Mouse (Mus musculus): Measurements from ENCODE around the gene Mapk1ip1. TPM values are rescaled to one million over a fixed set of nuclear protein-coding genes. Genes with fewer than 3 reads are reported as not detected.
A peak's percentile ranks its signal among the peaks of the same experiment; 100 is the strongest.

Mapk1ip1 gene
- polyA plus RNA-seq, 1 experiment, result 96.8 TPM

DNA sequence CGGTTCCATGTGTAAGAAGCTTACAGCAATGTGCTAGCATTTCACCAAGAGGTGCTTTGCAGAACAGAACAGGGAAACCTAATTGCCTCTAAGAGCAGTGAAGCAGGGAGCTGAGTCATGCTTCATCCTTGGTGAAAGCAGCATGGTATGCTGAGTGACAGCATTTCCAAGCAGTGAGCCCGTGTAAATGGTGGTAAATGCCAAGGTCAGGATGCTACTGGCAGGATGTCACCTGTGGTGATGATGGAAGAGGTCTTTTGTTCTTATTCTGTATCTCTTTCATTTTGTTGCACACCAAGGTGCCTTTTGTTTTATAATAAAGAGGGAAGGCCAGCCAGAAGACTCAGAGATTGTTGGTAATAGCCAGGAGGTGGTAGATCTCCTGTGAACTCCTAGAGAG lies 10.6 kb upstream of the Mapk1ip1 start:
- Histone ChIP-seq H3K4me3 (ENCODE audit: insufficient read depth, low read length) (no peak overlapping the region), H3K27ac (ENCODE audit: insufficient read depth, low read length) (no peak overlapping the region), H3K4me1 (ENCODE audit: control insufficient read depth, insufficient read depth, low read length) (peaks cover 7% of the 10 kb centered on the region)
- no peak for TF ChIP-seq CTCF (IDR thresholded peaks at IDR 0.05; ENCODE audit: extremely low read depth, insufficient read depth, low read length)

DNA sequence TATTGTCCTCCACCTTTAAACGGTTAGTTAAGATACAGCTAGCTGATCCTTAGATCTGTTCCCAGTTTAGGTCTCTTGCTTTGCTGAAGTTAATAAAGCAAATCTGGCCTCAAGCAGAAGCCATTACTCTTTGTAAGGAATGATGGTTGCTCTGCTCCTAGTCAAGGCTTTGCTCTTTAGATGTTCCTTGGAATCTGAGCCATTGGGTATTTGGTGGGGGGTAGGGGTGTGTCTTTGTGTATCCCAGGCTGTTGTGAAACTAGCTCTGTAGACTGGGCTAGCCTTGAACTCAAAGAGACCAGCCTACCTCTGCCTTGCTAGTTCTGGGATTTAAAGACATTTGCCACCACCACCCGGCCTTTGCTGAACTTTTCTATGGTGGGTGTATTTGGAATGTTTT lies 8.1 kb upstream of the Mapk1ip1 start:
- Histone ChIP-seq H3K4me1 (ENCODE audit: control insufficient read depth, insufficient read depth, low read length) (peaks cover 14% of the 10 kb centered on the region), H3K27ac (ENCODE audit: insufficient read depth, low read length) (no peak overlapping the region), H3K4me3 (ENCODE audit: insufficient read depth, low read length) (no peak overlapping the region)
- TF ChIP-seq POLR2A (IDR thresholded peaks at IDR 0.05; ENCODE audit: extremely low read depth, insufficient read depth, low read length) (no peak), CTCF (IDR thresholded peaks at IDR 0.05; ENCODE audit: extremely low read depth, insufficient read depth, low read length) (no peak)

DNA sequence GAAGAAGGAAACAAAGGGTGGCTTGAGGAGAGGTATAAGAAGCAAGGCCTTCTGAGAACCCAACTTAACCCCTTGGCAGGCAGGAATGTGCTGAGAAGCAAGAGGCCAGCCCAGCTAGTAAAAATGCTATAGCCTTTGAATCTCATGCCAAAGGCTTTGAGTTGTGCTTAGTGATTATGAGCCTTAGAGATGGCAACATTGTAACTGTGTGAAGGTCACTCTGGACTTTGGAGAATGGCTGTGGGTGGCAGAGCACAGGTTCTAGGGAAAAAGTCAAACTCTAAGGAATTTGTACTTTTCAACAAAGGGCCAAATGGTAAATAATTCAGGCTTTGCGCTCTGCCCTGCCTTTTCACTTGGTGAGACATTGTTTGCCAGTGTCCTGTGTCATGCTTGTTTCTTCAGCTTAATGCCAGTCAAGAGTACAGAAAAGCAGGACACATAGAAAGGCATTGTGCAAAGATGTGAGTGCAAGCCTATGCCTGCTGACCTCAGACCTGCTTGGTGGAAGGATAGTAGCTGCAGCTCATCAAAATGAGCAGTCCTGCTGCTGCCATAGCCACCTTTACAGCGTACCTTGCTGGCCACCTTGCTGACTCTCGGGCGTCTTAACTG lies 7.5 kb upstream of the Mapk1ip1 start:
- no peak overlapping the region for H3K4me3 ChIP-seq (ENCODE audit: insufficient read depth, low read length)
- H3K27ac ChIP-seq (ENCODE audit: insufficient read depth, low read length), result no peak overlapping the region
- peaks cover 14% of the 10 kb centered on the region for H3K4me1 ChIP-seq (ENCODE audit: control insufficient read depth, insufficient read depth, low read length)
- TF ChIP-seq CTCF (IDR thresholded peaks at IDR 0.05; ENCODE audit: extremely low read depth, insufficient read depth, low read length), result no peak
- no peak for TF ChIP-seq POLR2A (IDR thresholded peaks at IDR 0.05; ENCODE audit: extremely low read depth, insufficient read depth, low read length)

DNA sequence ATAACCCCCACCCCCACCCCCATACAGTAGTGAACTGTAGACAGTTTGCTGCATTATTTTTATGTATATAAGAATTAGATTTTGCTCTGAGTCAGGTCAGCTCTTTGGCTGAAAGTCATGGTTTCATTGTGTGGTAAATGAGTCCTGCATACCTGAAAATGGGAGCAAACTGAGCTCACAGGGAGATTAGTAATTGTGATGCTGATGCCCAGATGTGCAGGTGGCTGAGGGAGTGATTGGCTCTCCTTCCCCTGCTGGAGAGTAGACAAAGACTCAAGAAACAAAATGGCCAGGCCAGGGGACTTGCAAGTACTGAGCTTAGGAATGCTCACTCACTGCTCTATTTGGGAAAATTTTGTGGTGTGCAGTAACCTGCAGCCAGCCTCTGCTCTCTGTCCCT lies 4.0 kb upstream of the Mapk1ip1 start:
- TF ChIP-seq CTCF (IDR thresholded peaks at IDR 0.05; ENCODE audit: extremely low read depth, insufficient read depth, low read length) (no peak), POLR2A (IDR thresholded peaks at IDR 0.05; ENCODE audit: extremely low read depth, insufficient read depth, low read length) (no peak)
- Histone ChIP-seq H3K27ac (ENCODE audit: insufficient read depth, low read length) (no peak overlapping the region), H3K4me1 (ENCODE audit: control insufficient read depth, insufficient read depth, low read length) (peaks cover 11% of the 10 kb centered on the region), H3K4me3 (ENCODE audit: insufficient read depth, low read length) (no peak overlapping the region)

DNA sequence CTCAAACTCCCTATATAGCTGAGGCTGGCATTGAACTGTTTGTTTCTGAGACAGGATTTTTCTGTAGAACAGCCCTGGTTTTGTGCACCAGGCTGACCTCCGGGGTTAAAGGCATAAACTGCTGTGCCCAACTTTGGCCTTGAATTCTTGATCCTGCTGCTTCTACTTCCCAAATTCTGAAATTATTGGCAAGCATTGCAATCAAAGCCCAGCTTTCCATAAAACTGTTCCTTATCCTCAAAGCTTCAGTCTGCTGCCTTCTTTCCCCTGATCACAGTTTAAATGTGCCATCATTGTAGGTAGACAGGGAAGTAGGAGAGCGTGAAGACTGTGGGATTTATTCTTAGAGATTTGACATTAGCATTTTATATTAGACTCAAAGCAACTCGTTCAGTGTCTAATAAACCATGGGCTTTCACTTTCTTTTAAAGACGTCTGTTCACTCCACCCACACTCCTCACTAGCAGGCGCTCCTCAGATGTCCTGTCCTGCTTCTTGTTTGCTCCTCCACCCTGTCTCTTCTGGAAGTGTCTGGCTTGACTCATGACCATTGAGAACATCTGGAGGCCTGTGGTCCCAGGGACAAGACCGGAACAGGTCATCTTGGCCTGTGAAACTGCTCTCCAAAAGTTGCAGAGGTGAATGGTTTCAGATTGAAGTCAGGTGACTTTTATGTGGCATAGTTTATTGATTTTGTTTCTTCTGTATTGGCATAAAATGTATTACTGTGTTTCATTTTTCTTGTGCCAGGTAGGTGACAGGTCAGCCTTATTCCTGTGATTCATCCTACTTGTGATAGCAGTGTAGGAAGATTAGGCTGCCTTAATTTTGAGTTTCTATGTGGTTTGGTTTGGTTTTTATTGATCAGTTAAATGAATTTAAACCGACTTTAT lies 2.2 kb upstream of the Mapk1ip1 start:
- peak overlapping the region; percentile 80; the same call in 1 of the 2 replicates for H3K4me3 ChIP-seq (ENCODE audit: insufficient read depth, low read length)
- TF ChIP-seq POLR2A (IDR thresholded peaks at IDR 0.05; ENCODE audit: extremely low read depth, insufficient read depth, low read length) (no peak), CTCF (IDR thresholded peaks at IDR 0.05; ENCODE audit: extremely low read depth, insufficient read depth, low read length) (no peak)
- no peak overlapping the region for H3K27ac ChIP-seq (ENCODE audit: insufficient read depth, low read length)
- peaks cover 18% of the 10 kb centered on the region for H3K4me1 ChIP-seq (ENCODE audit: control insufficient read depth, insufficient read depth, low read length)

DNA sequence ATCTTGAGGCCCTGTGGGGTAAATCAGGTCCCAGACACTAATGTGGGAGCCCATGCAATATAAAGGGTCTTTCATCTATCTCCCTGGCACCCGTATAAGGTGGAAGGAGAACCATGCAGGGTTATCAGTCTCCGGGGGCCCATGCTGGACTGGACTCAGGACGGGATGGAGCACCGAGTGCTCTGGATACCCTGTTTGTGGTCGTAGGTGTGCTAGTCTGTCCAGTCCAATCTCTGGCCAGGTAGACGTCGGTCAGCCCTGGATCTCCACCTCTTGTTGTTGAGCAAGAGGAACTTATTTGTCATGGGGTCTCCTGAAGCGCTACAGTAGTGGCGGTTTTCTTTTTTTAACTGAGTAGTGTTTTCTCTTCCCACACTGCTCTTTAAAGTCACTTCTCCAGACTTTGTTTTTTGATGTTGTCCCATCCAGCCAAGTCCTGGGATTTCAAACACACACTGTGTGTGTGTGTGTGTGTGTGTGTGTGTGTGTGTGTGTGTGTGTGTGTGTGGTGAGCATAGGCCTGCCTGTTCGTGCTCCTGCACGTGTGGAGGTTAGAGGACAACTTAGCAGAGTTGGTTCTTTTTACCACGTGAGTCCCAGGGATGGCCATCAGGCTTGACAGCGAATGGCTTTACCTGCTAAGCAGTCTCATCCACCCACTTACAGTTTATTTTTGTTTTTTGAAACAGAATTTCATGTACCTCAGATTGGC lies 1.4 kb upstream of the Mapk1ip1 start:
- H3K4me1 ChIP-seq (ENCODE audit: control insufficient read depth, insufficient read depth, low read length), result peaks cover 22% of the 10 kb centered on the region
- H3K27ac ChIP-seq (ENCODE audit: insufficient read depth, low read length), result no peak overlapping the region
- H3K4me3 ChIP-seq (ENCODE audit: insufficient read depth, low read length), result peak overlapping the region; percentile 80
- TF ChIP-seq POLR2A (IDR thresholded peaks at IDR 0.05; ENCODE audit: extremely low read depth, insufficient read depth, low read length) (no peak), CTCF (IDR thresholded peaks at IDR 0.05; ENCODE audit: extremely low read depth, insufficient read depth, low read length) (no peak)

DNA sequence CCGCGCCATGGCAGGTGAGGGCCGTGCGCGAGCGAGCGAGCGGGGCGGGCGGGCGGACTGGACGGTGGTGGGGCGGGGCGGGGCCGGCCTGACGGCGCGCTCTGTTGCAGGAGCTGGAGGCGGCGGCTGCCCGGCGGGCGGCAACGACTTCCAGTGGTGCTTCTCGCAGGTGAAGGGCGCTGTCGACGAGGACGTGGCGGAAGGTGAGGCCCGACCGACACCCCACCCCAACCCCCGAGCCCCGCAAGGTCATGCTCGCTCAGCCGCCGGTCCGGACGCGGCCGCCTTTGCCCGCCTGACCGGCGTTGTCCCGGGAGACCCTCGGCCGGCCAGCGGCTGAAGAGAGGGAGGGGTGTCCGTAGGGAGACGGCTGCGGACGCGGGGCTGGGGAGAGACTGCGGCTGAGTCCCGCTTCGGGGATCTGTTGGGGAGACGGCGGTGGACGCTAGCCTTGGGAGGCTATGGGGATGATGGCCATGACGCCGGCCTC lies 474 bp upstream of the Mapk1ip1 start:
- TF ChIP-seq CTCF (IDR thresholded peaks at IDR 0.05; ENCODE audit: extremely low read depth, insufficient read depth, low read length) (no peak), POLR2A (IDR thresholded peaks at IDR 0.05; ENCODE audit: extremely low read depth, insufficient read depth, low read length) (no peak)
- Histone ChIP-seq H3K4me3 (ENCODE audit: insufficient read depth, low read length) (peak overlapping the region; percentile 80), H3K27ac (ENCODE audit: insufficient read depth, low read length) (peak overlapping the region; percentile 74), H3K4me1 (ENCODE audit: control insufficient read depth, insufficient read depth, low read length) (peaks cover 23% of the 10 kb centered on the region)

DNA sequence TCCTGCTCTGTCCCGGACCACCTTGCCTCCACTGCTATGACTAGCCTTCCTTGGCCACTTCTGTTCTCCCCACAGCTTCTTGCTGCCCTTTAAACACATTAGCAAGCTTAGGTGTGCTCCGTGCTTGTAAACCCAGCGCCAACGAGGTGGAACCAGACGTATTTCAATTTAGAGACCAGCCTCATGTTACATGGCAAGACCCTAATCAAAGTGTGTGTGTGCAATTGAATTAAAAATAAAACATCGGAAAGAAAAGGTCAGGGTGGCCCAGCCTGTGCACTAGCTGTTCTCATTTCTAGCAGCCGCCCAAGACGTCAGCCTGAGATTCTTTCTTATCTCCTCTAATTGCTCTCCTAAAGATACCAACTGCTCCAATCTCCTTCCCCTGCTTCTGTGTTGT lies 962 bp downstream of the Mapk1ip1 start:
- H3K4me3 ChIP-seq (ENCODE audit: insufficient read depth, low read length), result peak overlapping the region; percentile 80
- peaks cover 20% of the 10 kb centered on the region for H3K4me1 ChIP-seq (ENCODE audit: control insufficient read depth, insufficient read depth, low read length)
- H3K27ac ChIP-seq (ENCODE audit: insufficient read depth, low read length), result 0 out of 2 replicates have a peak overlapping the region, but pooled peaks have one; percentile 21
- TF ChIP-seq POLR2A (IDR thresholded peaks at IDR 0.05; ENCODE audit: extremely low read depth, insufficient read depth, low read length), result no peak
- no peak for TF ChIP-seq CTCF (IDR thresholded peaks at IDR 0.05; ENCODE audit: extremely low read depth, insufficient read depth, low read length)

DNA sequence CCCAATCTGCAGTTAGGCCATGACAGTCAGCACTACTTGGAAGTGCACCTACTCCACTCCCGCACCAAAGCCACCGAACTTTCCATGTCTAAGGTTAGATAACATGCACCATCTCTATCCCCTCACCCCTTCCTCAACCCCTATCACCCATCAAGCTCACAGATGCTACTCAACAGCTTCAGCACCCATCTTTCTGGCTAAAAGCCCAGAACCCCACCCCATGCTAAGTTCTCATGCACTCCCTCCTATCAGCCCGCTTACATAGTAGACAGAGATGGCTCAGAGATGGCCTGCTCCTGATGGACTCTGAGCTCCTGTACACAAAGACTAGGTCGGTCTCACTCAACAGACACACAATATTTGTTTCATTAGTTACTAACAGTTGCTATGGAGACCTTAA lies 2.7 kb downstream of the Mapk1ip1 start:
- TF ChIP-seq CTCF (IDR thresholded peaks at IDR 0.05; ENCODE audit: extremely low read depth, insufficient read depth, low read length) (no peak), POLR2A (IDR thresholded peaks at IDR 0.05; ENCODE audit: extremely low read depth, insufficient read depth, low read length) (no peak)
- Histone ChIP-seq H3K27ac (ENCODE audit: insufficient read depth, low read length) (no peak overlapping the region), H3K4me3 (ENCODE audit: insufficient read depth, low read length) (no peak overlapping the region), H3K4me1 (ENCODE audit: control insufficient read depth, insufficient read depth, low read length) (peaks cover 18% of the 10 kb centered on the region)
